Mouse (Mus musculus): ENCODE results near the gene Pagr1b.

The Pagr1b gene

GRCm38 (mm10) chr7:127016481-127016485, at the start of gene Pagr1b:
TSS of gene Pagr1b (minus strand) at chr7:127016484.
- no peak for DNase-seq (ENCODE audit: low read depth, low spot score)

GRCm38 (mm10) chr7:127065538-127065937, 49.3 kb upstream of the Pagr1b start:
- DNase-seq (ENCODE audit: low read depth, low spot score): peak; percentile 45

- no peak for DNase-seq (ENCODE audit: low read depth, low spot score)
These were observed 38.8 kb upstream of the Pagr1b start for GRCm38 (mm10) chr7:127055026-127055585.

- DNase-seq (ENCODE audit: low read depth, low spot score): peak; percentile 92
These were observed 25.8 kb upstream of the Pagr1b start, which contains the start of gene Kif22 for GRCm38 (mm10) chr7:127041851-127042672. TSS of gene Kif22 (minus strand) at chr7:127042471.

- DNase-seq (ENCODE audit: low read depth, low spot score): peak; percentile 55
These were observed 15.0 kb upstream of the Pagr1b start for GRCm38 (mm10) chr7:127031244-127031643.

- no peak for DNase-seq (ENCODE audit: low read depth, low spot score)
These were observed 13.9 kb upstream of the Pagr1b start for GRCm38 (mm10) chr7:127030172-127030571.

GRCm38 (mm10) chr7:127027885-127028284, 11.6 kb upstream of the Pagr1b start:
- no peak for DNase-seq (ENCODE audit: low read depth, low spot score)

GRCm38 (mm10) chr7:127026984-127027726, 10.9 kb upstream of the Pagr1b start, which contains the start of gene Maz:
TSS of gene Maz (minus strand) at chr7:127027037.
- DNase-seq (ENCODE audit: low read depth, low spot score): peak; percentile 100

GRCm38 (mm10) chr7:127026616-127026983, 10.3 kb upstream of the Pagr1b start:
- DNase-seq (ENCODE audit: low read depth, low spot score): no peak

GRCm38 (mm10) chr7:127026161-127026600, 9.9 kb upstream of the Pagr1b start:
- peak; percentile 87 for DNase-seq (ENCODE audit: low read depth, low spot score)

GRCm38 (mm10) chr7:127025556-127026160, 9.4 kb upstream of the Pagr1b start:
- peak; percentile 62 for DNase-seq (ENCODE audit: low read depth, low spot score)

- peak; percentile 86 for DNase-seq (ENCODE audit: low read depth, low spot score)
These were observed 8.7 kb upstream of the Pagr1b start for GRCm38 (mm10) chr7:127024755-127025555.

GRCm38 (mm10) chr7:127023896-127024690, 7.8 kb upstream of the Pagr1b start:
- DNase-seq (ENCODE audit: low read depth, low spot score): no peak

GRCm38 (mm10) chr7:127023272-127023691, 7.0 kb upstream of the Pagr1b start:
- no peak for DNase-seq (ENCODE audit: low read depth, low spot score)

GRCm38 (mm10) chr7:127022528-127023271, 6.4 kb upstream of the Pagr1b start:
- DNase-seq (ENCODE audit: low read depth, low spot score): no peak

GRCm38 (mm10) chr7:127021563-127022527, 5.6 kb upstream of the Pagr1b start:
- DNase-seq (ENCODE audit: low read depth, low spot score): peak; percentile 53

GRCm38 (mm10) chr7:127020901-127021562, 4.7 kb upstream of the Pagr1b start, which contains the start of the genes Gm42742 and Prrt2:
TSS of gene Gm42742 (minus strand) at chr7:127021097.
TSS of gene Prrt2 (minus strand) at chr7:127021211.
- peak; percentile 63 for DNase-seq (ENCODE audit: low read depth, low spot score)

- DNase-seq (ENCODE audit: low read depth, low spot score): no peak
These were observed 4.2 kb upstream of the Pagr1b start for GRCm38 (mm10) chr7:127020491-127020890.

All from ZHBTc4 (cell line).